Mouse (Mus musculus) erythroblast, adult 5-6 weeks (primary cell): ENCODE measurements around the gene Acvr1b. TPM values are rescaled to one million over a fixed set of nuclear protein-coding genes. Genes with fewer than 3 reads are reported as not detected.

Experiments used
- ATAC-seq: replicated peaks from 2 replicates; pipeline ENCODE4 v1.8.0; 2016; ENCODE audit warnings: moderate number of reproducible peaks, mild to moderate bottlenecking, moderate TSS enrichment, inconsistent platforms; ENCODE audit not compliant: poor library complexity, low FRiP score, severe bottlenecking
- total RNA-seq, 2 experiments: library from RNA; stranded (forward) in 1 of 2; stranded (reverse) in 1 of 2; fragments of 150-400 nt in 1 of 2; fragments of 200-764, 138-1000 nt in 1 of 2; gene quantifications; 2 replicates each; pipeline versions ENCODE4 v1.2.3 to v1.2.4; 2015 to 2017; ENCODE audit warnings: low replicate concordance in 2 of 2

Gene Acvr1b
- total RNA-seq, 2 experiments from 2014 or later = 0.38 to 2.6 TPM

DNA sequence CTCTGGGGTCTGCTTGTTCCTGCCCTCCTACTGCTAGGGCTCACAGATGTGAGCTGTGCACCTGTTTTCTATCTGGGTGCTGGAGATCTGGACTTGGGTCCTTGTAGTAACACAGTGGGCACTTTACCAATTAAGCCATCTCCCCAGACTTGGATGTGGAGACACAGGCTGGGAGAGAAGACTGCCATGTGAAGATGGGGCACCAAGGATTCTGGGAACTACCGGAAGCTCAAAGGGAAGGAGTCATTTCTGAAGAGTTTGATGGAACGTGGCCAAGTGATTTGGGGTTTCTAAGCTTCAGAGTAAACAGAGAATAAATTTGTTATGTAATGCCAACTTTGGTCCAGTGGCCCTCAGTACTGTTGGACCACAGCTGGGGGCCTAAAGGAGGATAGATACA lies 1.9 kb upstream of the Acvr1b start:
- no peak for ATAC-seq

DNA sequence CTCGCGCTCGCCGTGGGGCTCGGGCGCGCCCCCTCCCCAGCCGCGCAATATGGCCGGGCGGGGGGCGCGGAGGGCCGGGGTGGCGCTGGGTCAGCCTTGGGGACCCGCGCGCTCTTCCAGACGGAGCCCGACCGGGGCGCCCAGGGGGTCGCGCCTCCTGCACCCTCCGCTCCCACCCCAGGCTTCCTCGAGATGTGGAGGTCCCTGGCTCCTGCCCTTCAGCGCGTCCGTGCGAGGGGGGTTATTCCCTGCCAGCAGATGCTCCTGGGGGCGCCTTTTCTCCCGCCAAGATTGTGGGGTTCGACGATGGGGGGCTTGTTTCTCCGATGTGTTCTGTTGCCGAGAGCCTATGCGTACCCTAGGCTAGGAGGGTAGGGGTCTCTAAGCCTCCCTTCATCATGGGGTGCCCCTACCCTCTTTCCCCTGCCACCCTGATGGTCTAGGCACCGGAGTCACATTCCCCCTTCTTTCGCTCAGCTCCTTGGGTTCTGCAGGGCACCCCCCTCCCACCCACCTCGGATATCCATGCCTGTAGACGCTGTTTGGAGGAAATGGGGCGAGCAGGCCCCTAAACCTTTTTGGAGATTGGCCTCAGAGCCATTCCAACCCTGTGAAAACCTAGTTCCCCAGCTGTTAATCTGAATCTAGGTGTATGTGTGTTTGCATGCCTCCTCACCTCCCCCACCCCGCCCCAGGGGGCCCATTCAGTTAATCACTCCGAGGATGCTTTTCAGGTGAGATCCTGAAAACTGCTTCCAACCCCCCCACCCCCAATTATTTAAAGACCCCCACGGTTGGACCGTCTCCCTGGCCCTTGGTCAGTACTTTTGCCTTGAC lies 645 bp downstream of the Acvr1b start:
- ATAC-seq = no peak

DNA sequence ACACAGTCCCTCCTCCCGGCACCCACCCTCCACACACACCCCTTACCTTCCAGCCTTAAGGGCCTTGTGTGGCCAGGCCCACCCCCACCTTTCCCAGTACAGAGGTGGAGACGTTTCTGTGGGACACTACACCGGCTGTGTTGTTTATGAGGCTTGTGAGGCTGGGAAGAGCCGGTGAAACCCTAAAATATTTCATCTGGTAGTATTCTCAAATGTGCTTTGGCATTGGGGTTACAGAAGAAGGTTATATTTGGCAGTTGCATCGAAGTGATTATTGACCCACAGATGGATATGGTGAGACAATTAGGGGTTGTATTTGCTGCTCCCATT lies 1.2 kb downstream of the Acvr1b start:
- no peak for ATAC-seq

DNA sequence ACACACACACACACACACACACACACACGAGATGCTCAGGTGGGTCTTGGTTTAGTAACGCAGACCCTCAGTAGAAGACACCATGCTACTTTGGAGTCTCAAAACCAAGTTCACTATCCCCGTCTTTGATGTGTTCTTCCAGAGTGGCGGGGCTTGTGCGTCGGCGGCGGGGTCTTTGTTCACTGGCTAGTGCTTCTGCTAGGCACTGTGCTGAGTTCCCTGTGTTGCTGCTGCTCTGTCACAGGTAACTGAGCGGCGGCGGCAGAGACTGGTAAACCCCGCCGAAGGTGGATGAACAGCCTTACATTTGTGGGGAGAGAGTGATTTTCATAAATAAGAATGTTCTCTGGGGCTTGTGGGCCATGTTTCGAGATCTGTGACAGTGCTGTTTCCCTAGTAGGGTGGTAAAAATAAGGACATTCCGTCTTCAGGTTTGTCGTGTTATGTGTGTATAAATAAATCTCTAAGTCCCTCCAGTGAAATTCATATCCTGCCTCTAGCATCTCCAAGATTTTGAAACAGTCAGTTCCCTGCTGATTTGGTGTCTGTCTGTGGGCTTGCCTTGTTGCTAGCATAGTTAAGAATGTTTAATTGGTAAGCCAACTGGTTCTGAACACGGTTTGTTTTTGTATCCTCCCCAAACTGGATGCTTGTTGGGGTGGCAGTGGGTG lies 1.9 kb downstream of the Acvr1b start:
- ATAC-seq = no peak

DNA sequence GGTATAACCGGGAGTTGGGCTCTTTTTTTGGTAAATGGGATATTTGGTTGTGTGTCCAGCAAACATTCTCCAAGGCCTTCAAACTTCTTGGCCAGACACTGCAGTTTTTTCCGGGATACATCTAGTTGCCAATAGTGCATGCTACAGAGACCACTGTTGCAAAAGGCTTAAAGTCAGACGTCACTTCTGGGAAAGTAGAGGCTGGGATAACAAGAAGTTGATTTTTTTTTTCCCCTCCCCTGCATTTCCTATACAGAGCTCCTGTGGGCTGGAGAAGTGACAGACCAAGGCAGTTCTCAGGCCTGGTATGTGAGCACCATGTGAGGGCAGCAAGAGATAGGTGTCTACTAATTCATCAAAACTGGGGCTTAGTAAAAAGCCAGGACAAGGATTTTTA lies 2.4 kb downstream of the Acvr1b start:
- no peak for ATAC-seq

DNA sequence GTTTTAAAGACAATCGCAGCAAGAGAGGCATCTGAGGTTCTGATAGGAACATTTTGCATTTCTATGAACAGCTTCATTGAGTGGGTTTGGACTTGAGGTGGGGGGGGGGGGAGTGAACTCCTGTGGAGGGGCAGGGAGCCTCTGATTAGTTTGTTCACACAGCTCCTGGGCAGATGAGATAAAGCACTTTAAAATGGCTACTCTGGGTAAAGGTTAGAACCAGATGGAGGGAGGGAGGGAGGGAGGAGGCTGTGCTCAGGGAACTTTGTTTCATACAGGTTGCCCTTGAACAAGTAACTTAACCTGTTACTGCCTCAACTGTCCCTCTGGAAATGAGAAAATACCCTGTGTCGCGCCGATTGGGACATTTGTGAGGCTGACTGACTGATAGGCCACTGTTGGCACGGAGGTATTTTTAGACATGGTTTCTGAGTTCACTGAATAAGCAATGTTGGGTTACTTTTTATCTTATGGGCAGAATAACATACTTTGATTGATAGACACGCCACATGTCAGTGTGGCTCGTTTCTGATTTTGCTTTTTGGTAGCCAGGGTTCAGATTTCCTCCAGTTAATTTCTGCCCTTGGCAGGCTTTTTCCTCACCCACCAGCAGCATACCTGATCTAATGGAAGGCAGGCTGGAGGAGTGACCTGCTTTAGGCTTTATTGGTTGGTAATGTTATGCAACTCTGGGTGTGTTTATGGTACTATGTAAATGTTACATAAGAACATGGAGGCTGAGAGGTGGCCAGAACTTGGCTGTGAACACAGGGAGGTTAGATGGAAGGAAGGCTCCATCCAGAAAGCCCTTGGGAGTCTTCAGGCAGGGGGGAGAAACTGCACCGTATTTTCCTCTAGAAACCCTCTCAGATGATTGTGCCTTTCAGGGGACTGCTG lies 3.2 kb downstream of the Acvr1b start:
- no peak for ATAC-seq

DNA sequence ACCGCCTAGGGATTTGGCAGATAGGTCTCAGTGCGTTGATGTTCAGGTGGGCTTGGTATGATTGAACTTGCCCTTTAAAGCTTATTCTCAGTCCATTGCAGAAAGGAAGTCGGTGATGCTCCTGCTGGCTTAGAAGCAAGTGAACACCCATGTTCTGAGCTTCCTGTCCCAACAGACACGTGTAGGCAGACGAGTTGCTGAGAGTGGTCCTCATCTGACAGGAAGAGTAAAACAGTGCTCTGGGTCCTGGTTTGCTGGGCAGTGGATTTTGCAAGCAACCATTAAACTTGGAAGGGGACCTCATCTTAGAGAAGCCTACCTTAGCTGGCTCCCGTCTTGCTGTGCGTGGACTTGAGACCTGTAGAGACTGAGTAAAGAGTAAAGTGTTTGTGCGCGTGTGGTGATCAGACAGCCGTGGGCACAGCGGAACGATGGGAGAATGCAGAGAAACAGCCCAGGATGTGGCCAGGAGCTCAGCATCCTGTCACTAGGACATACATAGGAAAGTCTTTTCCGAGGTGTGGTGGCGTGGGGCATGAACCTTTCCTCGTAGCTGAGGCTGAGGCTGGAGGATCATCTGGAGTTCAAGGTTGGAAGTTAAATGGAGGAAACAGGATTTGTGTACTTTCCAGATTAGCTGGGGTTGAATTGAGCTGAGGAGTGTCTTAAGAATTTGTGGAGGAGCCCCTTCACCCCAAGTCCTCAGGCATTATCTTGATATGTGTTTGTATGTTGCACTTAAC lies 6.7 kb downstream of the Acvr1b start:
- no peak for ATAC-seq

DNA sequence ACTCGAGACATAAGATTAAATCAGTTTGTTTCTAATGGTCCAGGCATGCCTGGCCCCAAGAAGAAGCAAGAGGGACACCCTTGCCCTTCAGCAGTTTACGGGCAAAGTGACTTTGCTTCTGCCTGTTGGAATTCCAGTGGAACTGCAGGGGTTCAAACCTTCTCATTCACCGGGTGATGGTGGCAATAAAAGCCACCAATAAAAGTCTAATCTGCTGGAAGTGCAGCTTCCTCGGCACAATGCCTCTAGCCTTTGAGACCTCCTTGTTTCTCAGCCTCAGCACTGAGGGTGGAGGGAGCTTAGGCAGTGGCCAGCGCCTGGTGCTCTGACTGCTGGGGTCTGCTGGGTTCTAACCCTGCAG lies 7.2 kb downstream of the Acvr1b start:
- ATAC-seq = no peak

DNA sequence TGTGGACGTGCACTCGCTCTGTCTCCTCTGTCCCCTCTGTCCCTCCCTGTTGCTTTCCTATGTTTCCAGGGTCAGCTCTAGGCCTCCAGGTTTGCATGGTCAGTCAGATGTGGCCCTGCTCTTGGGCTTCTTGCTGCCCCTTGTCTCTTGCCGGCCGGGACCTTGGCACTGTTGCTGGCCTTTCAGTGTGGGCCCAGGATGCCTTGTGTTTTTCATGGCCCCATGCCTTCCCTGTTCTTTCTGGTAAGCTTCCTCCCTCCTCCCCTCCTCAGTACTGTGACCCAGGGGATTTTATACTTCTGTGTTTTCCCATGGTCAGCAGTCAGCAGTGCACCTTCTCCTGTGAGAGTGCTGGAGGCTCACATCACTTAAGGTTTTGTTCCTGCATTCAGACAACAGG lies 7.6 kb downstream of the Acvr1b start:
- no peak for ATAC-seq

DNA sequence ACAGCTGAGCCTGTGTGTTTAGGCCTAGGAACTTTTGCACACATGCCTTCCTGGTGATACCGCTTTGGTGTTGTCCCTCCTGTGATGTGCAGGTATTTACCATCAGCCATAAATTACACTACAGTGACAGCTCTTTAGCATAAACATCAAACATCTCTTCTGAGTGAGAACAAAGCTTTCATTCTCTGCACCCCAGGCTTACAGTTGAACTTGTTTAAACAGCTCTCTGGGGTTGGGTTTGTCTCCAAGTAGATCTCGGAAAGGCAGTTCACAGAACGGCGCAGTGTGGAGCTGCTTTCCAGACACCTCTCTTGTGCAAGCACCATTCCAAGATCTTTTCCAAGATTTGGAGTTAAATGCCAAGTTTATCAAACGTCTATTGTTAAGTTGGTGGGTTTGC lies 8.8 kb downstream of the Acvr1b start:
- ATAC-seq = no peak

DNA sequence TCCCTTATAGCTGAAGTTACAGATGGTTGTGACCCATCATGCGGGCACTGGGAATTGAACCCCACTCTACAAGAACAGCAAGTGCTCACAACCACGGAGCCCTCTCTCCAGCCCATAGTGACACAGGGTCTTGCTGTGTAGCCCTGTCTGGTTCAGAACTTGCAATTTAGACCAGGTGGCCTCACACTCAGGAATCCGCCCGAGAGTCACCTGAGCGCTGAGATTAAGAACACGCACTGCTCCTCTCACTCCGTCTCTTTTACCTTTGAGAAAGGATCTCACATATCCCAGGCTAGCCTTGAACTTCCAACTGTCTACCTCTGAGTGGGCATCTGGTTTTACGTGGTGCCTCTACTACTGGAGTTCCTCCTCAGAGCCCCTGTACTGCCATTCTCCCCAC lies 10.4 kb downstream of the Acvr1b start:
- no peak for ATAC-seq

DNA sequence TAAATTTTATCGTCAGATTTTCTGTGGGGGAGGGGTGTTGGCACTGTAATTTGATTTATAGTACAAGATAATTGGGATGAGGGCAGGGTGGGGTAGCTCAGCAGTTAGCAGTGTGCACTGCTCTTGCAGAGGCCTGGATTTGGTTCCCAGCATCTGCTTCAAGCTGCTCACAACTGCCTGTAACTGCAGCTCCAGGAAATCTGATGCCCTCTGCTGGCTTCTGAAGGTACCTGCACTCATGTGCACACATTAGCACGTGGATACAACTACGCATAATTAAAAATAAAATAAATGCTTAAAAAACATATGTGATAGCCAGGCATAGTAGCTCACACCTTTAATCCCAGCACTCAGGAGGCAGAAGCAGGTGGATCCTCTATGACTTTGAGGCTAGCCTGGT lies 11.7 kb downstream of the Acvr1b start:
- ATAC-seq = no peak

DNA sequence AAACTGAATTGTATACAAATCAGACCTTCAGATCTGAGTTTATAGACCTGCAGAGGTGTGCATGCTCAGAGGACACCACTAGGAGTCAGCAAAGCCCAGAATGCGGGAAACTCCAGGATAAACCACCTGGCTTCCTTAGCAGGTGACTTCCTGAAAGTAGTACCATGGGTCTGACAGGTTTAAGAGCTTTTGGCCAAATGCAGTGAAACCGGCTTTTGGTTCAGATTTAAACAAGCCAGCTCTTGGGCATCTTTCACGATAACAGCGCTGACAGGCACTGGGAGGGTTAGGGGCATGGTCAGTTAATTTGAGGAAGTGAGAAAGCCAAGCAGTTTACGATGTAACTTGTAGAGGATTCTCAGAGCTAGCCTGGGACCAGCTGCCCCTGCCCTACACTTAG lies 14.0 kb downstream of the Acvr1b start:
- ATAC-seq = no peak

DNA sequence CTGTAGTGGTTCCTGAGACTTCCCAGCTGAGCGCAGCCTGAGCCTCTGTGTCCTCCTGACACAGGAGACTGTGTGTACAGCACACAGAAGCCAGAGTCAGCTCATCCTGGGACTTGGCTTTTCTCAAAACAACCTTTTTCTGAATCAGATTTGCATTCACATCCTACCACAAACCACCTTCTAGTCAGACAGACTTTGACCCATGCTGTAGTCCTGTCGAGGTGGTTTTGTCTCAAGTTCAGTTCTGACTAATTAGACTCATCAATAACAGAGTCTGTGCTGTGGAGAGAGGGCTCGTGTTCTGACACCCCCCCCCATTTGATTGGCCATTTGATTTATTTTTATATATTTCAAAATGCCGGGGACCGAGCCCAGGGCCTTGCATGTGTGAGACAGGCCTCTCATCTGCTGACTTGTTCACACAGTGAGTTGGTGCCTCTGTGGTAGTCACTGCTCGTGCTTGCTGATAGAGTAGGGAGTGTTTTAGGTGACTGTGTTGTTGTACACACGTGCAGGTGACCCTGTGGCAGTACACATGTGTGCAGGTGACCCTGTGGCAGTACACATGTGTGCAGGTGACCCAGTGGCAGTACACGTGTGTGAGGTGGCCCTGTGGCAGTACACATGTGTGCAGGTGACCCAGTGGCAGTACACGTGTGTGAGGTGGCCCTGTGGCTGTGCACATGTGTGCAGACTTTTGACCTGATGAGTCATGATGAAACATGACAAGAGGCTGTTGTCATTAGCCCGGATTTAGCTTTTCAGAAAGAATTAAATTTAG lies 16.3 kb downstream of the Acvr1b start:
- no peak for ATAC-seq

DNA sequence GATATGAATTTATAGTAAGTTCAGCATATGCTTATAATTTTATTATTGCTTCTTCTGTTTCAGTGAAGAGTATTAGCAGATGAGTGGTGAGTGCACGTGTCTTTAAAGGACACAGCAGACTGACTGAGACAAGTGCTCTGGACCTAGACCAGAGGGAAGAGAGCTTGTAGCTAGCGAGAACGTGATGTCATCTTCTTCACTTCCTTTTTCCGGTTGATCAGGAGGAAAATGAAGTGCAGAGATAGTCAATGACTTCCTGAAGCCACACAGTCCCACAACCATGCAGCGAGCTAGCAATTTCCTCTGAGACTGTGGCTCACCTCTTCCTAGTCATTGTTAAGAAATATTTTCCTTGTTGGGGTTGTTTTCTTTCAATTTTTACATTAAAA lies 16.9 kb downstream of the Acvr1b start:
- no peak for ATAC-seq

DNA sequence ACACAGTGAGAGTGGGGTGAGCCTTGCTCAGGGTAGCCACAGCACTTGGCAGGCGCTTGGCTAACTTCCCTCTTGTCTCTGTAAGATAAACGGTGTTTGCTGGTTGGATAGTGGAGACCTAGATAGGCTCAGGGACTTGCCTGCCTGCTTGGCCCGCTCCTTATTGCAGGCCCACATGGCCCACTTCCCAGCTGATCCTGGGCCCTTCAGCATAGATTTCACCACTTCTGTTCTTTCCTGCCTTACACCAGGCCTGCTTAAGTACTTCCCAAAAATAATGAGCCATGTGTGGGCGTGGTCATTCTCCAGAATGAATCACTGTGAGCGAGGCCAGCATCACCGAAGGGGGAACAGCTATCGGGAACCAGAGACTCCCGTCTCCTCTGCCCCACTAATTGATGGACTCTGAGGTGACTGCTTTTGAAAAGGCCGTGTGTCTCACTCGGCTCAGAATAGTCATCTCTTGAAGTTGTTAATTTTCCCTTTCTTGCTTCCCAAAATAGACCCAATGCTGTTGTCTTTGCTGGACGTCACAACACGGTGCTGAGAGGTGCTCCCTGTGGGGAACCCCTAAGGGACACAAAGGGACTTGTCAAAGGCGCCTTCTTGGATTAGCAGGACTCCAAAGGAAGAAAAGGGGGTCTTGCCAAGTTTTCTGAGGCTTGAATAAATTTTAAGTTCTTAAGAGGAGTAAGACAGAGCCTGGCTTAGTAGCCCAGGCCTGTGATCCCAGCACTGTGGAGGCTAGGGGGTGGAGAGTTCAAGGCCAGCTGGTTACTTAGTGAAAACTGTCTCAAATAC lies 17.8 kb downstream of the Acvr1b start:
- no peak for ATAC-seq

DNA sequence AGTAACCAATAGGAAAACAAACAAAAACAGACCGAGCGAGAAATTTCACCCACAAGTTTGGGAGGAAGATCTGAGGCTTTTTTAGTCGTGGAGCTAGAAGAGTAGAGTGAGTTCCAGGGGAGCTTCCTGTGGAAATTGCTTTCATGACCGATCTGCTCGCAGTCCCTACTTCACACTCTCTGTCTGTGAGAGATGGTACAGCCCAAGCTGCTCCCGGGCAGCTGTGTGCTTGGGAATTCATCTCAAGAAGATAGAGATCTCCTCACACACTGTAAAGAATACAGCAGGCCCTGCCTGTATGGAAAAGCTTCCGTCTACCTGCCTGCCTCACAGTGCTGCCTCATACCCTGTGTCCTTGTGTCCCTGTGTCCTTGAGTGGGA lies 18.4 kb downstream of the Acvr1b start:
- no peak for ATAC-seq

DNA sequence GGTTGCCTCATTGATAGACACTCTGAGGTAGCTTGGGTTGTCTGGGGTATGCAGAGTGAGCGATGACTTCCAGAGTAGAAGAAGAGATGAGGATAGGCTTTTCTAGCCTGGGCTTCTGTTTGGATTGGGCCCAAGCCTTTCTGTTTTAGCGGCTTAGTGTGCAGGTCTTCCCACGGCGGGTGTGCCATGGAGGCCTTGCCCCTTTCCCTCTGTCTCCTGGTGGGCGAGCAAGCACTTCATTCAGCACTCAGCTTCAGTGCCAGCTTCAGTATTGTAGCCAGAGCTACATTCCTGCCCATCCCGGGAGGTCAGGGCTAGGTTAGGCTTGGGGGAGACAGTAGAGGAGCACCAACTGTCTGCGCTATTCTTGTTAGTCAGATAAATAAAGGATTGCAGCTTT lies 18.8 kb downstream of the Acvr1b start:
- no peak for ATAC-seq

DNA sequence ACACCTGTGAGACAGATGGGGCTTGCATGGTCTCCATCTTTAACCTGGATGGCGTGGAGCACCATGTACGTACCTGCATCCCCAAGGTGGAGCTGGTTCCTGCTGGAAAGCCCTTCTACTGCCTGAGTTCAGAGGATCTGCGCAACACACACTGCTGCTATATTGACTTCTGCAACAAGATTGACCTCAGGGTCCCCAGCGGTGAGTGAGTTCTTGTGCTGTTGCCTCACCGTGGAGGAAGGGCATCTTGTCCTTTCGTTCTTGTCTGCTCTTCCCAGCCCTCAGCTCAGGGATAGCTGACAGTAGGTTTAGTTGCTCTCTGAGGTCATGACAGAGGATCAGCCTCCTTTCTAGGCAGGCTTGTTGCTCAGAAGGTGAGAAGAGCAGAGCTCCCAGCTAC lies 20.1 kb downstream of the Acvr1b start:
- no peak for ATAC-seq
